Mouse (Mus musculus) hindbrain, embryonic 13.5 days (tissue): Measurements from ENCODE around the gene Cyth2. TPM values are rescaled to one million over a fixed set of nuclear protein-coding genes. Genes with fewer than 3 reads are reported as not detected.

ENCODE experiments used
- ATAC-seq: fragments of 200-750 bp; cut with Nextera tagmentation; 2 replicates; pipeline ENCODE4 v1.8.0; 2017; ENCODE audit warnings: moderate TSS enrichment; ENCODE audit not compliant: low FRiP score
- H3K27ac ChIP-seq: fragments of 300-500 bp; sonication (generic); 2 replicates; pipeline ENCODE4 v1.5.1; 2015; ENCODE audit warnings: inconsistent platforms, mild to moderate bottlenecking, moderate library complexity
- H3K27me3 ChIP-seq: fragments of 300-500 bp; sonication (generic); 2 replicates; pipeline ENCODE4 v1.6.1; 2015; ENCODE audit warnings: mild to moderate bottlenecking, inconsistent platforms
- H3K36me3 ChIP-seq: fragments of 300-500 bp; sonication (generic); 2 replicates; pipeline ENCODE4 v1.6.1; 2015; ENCODE audit warnings: mild to moderate bottlenecking, inconsistent platforms
- H3K4me1 ChIP-seq: fragments of 300-500 bp; sonication (generic); replicated peaks from 2 replicates; pipeline ENCODE4 v1.6.1; 2015; ENCODE audit warnings: inconsistent platforms
- H3K4me2 ChIP-seq: fragments of 300-500 bp; sonication (generic); 2 replicates; pipeline ENCODE4 v1.6.1; 2015; ENCODE audit warnings: inconsistent platforms, mild to moderate bottlenecking, moderate library complexity
- H3K4me3 ChIP-seq: fragments of 300-500 bp; sonication (generic); 2 replicates; pipeline ENCODE4 v1.5.1; 2015; ENCODE audit warnings: mild to moderate bottlenecking, inconsistent platforms
- H3K9ac ChIP-seq: fragments of 300-500 bp; sonication (generic); 2 replicates; pipeline ENCODE4 v1.6.1; 2015; ENCODE audit warnings: mild to moderate bottlenecking, inconsistent platforms
- H3K9me3 ChIP-seq: fragments of 300-500 bp; sonication (generic); 2 replicates; pipeline ENCODE4 v1.6.1; 2016; ENCODE audit warnings: inconsistent platforms
- WGBS: fragments of 180-500 bp; shearing (Covaris S2); methylation state at CpG from one replicate; pipeline ENCODE4 v1.1.7; 2015; 5-methylcytosine and 5-hydroxymethylcytosine counted together
- polyA plus RNA-seq: library from polyadenylated mRNA; unstranded; fragments of >200 nt; fragmentation: Nextera tagmentation; extraction: Ambion mirVana; gene quantifications from 2 replicates; pipeline ENCODE4 v1.2.1, GENCODE M21; 2015

Gene Cyth2
- polyA plus RNA-seq, 1 experiment from 2014 or later: 333 TPM

DNA sequence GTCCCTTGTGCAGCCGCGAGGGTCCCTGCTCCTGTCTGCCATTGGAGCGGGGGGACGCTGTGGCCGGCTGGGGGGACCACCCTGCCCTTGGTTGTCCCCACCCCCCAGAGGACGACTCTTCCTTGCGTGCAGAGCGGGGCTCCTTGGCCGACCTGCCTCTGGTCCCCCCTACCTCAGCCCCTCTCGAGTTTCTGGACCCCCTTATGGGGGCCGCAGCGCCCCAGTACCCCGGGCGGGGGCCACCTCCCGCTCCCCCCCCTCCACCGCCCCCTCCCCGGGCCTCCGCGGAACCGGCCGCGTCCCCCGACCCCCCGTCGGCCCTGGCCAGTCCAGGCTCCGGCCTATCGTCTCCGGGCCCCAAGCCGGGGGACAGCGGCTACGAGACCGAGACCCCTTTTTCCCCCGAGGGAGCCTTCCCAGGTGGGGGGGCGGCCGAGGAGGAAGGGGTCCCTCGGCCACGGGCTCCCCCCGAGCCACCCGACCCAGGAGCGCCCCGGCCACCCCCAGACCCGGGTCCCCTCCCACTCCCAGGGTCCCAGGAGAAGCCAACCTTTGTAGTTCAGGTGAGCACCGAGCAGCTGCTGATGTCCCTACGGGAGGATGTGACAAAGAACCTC lies 20.3 kb downstream of the Cyth2 start:
- H3K4me2 ChIP-seq: no peak overlapping the region
- 86% methylated on average over 40 of the region's 44 CpGs for WGBS
- ATAC-seq: no peak
- H3K4me3 ChIP-seq: no peak overlapping the region
- H3K9me3 ChIP-seq: no peaks in the 10 kb centered on the region
- H3K9ac ChIP-seq: 0 out of 2 replicates have a peak overlapping the region, but pooled peaks have one; percentile 5
- peaks cover 94% of the 10 kb centered on the region for H3K36me3 ChIP-seq
- H3K27me3 ChIP-seq: peaks cover 63% of the 10 kb centered on the region
- H3K4me1 ChIP-seq: peaks cover 23% of the 10 kb centered on the region
- H3K27ac ChIP-seq: no peak overlapping the region

DNA sequence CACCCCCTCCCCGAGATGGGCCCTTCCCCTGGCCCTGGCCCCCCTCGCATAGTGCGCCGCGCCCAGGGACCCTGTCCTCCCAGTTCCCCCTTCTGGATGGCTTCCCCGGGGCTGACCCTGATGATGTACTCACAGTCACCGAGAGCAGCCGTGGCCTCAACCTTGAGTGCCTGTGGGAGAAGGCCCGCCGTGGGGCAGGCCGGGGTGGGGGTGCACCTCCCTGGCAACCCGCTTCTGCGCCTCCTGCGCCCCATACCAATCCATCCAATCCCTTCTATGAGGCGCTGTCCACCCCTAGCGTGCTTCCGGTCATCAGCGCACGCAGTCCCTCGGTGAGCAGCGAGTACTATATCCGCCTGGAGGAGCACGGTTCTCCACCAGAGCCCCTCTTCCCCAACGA lies 21.1 kb downstream of the Cyth2 start:
- Histone ChIP-seq H3K4me1 (peaks cover 18% of the 10 kb centered on the region), H3K4me3 (no peak overlapping the region), H3K27ac (no peak overlapping the region), H3K4me2 (no peak overlapping the region), H3K27me3 (peaks cover 57% of the 10 kb centered on the region), H3K9ac (no peak overlapping the region), H3K9me3 (no peaks in the 10 kb centered on the region), H3K36me3 (peaks cover 94% of the 10 kb centered on the region)
- 86% methylated on average over 24 of the region's 24 CpGs for WGBS
- ATAC-seq: no peak

DNA sequence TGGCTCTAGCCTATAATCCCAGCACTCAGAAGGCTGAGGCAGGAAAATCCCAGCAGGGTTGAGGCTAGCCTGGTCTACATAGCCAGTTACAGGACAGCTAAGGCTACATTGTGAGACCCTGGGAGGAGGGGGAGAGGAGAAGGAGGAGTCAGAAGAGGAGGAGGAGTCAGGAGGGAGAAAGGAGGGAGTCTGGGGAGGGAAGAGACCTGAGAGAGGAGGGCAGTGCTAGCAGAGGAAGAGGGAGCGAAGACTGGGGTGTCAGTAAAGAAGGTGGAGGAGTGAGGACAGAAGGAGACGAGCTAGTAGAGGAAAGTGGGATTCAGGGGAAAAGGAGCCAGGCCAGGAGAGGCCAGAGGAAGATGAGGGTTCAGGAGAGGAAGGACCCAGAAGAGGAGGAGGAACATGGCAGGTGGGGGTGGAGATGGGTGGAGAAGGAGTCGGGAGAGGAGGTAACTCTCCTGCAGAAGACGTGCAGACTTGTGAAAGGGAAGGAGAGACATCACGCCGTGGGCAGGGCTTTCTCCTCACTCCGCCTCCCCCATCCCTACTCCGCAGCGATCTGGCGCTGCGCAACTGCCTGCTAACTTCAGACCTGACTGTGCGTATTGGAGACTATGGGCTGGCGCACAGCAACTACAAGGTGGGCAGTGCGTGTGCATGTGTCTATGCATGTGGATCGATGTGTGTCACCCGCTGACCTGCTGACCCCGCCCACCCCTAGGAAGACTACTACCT lies 22.5 kb downstream of the Cyth2 start:
- no peak overlapping the region for H3K27ac ChIP-seq
- peaks cover 18% of the 10 kb centered on the region for H3K4me1 ChIP-seq
- H3K4me2 ChIP-seq: no peak overlapping the region
- ATAC-seq: no peak
- H3K27me3 ChIP-seq: peaks cover 44% of the 10 kb centered on the region
- H3K4me3 ChIP-seq: no peak overlapping the region
- 79% methylated on average over 17 of the region's 17 CpGs for WGBS
- peaks cover 99% of the 10 kb centered on the region for H3K36me3 ChIP-seq
- no peaks in the 10 kb centered on the region for H3K9me3 ChIP-seq
- no peak overlapping the region for H3K9ac ChIP-seq

DNA sequence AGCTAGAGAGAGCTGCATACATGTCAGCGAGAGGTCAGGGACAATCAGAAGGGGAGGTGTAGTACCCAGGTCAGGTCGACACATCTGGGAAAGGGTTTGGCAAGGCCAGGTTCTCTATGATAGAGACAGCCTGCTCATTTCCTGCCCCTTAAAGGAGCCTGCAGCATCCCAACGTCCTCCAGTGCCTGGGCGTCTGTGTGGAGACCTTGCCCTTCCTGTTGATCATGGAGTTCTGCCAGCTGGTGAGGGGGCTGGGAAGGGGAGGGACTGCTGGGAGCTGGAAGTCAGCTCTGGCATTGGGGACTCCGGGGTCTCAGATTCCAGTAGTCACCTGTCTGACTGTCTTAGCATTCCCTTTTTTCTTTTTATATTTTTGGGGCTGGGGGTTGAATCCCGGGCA lies 23.7 kb downstream of the Cyth2 start:
- peaks cover 26% of the 10 kb centered on the region for H3K4me1 ChIP-seq
- 79% methylated on average over 6 of the region's 6 CpGs for WGBS
- peaks cover 87% of the 10 kb centered on the region for H3K36me3 ChIP-seq
- no peak overlapping the region for H3K9ac ChIP-seq
- no peaks in the 10 kb centered on the region for H3K9me3 ChIP-seq
- H3K27me3 ChIP-seq: peaks cover 31% of the 10 kb centered on the region
- H3K27ac ChIP-seq: no peak overlapping the region
- no peak overlapping the region for H3K4me2 ChIP-seq
- H3K4me3 ChIP-seq: no peak overlapping the region
- ATAC-seq: no peak

DNA sequence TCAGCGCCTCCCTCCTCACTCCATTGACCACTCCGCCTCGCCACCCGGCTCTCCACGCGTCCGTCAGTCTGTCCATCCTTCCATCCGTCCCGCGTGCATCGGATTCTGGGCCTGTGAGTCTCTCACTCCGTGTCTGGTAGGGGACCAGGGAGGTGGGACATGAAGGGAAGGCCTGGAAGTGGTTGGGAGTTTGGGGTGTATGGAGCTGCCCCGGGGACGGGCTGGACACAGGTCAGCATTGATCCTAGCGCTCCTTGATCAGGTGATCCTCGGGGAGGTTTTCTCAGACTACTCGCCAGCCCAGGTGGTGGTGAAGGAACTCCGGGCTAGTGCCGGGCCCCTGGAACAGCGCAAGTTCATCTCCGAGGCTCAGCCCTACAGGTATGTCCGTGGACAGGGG lies 26.7 kb downstream of the Cyth2 start:
- peaks cover 56% of the 10 kb centered on the region for H3K36me3 ChIP-seq
- H3K4me1 ChIP-seq: peaks cover 42% of the 10 kb centered on the region
- H3K27me3 ChIP-seq: peaks cover 6% of the 10 kb centered on the region
- peak overlapping the region; percentile 94 for H3K4me2 ChIP-seq
- 87% methylated on average over 22 of the region's 22 CpGs for WGBS
- H3K9me3 ChIP-seq: no peaks in the 10 kb centered on the region
- ATAC-seq: no peak
- peak overlapping the region; percentile 91 for H3K4me3 ChIP-seq
- no peak overlapping the region for H3K27ac ChIP-seq
- H3K9ac ChIP-seq: no peak overlapping the region

DNA sequence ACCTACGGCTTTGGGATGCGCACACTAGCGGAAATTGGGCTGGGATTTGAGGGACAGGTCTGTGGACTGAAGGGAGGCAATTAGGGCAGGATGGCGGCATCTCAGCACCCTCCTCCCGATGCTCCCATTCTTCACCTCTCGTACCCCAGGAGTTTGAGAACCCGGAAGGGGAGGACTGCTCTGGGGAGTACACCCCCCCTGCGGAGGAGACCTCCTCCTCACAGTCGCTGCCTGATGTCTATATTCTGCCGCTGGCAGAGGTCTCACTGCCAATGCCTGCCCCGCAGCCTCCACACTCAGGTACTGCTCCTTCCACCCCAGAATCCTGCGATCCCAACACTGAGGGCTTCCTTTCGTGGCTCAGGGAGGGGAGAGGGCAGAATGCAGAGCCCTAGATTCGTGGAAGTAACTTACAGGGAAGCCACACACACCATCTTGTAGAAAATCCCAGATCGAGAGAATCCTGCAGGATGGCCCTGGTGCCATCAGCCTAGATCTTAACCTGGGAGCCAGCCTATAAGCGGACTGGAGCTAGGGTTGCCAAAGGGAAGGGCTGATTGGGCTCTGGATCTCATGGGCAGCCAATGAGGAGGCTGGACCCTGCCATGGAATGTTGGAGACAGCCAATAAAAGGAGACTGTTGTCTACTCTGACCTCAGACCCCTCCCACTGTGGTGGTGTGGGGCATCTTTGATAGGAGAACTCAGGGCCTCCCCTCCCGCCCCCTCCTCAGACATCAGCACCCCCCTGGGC lies 27.5 kb downstream of the Cyth2 start:
- peaks cover 7% of the 10 kb centered on the region; the same call in 1 of the 2 replicates for H3K27me3 ChIP-seq
- H3K9me3 ChIP-seq: no peaks in the 10 kb centered on the region
- H3K4me1 ChIP-seq: peaks cover 42% of the 10 kb centered on the region
- peak overlapping the region; percentile 98 for H3K9ac ChIP-seq
- peaks cover 48% of the 10 kb centered on the region for H3K36me3 ChIP-seq
- WGBS: 8% methylated on average over 17 of the region's 17 CpGs
- peak overlapping the region; percentile 94 for H3K4me2 ChIP-seq
- ATAC-seq: 0 out of 2 replicates have a peak, but pooled peaks have one; percentile 14
- peak overlapping the region; percentile 99 for H3K27ac ChIP-seq
- H3K4me3 ChIP-seq: peak overlapping the region; percentile 91

DNA sequence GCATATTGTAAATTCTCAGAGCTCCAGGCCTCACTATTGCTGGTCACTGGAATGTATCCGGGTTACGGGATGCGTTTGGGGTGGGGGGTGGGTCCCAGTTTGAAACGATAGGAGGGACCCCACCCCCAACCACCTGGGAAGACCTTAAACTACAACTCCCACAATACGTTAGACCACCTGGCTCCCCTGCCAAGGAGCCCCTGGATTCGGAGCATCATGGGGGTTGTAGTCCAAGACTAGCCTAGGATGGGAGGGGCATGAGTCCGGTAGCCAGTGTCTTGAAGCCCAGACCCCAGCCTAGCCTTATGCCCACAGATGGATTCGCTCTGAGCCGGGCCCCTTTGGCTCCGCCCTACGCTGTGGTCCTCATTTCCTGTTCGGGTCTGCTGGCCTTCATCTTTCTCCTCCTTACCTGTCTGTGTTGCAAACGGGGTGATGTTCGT lies 28.2 kb downstream of the Cyth2 start:
- peak overlapping the region; percentile 91 for H3K4me3 ChIP-seq
- H3K9me3 ChIP-seq: no peaks in the 10 kb centered on the region
- peak overlapping the region; percentile 98 for H3K9ac ChIP-seq
- peaks cover 42% of the 10 kb centered on the region for H3K36me3 ChIP-seq
- H3K4me2 ChIP-seq: peak overlapping the region; percentile 94
- WGBS: 0% methylated on average over 14 of the region's 14 CpGs
- peak overlapping the region; percentile 99 for H3K27ac ChIP-seq
- H3K4me1 ChIP-seq: peaks cover 42% of the 10 kb centered on the region
- peak; percentile 30 for ATAC-seq
- H3K27me3 ChIP-seq: peaks cover 7% of the 10 kb centered on the region; the same call in 1 of the 2 replicates

DNA sequence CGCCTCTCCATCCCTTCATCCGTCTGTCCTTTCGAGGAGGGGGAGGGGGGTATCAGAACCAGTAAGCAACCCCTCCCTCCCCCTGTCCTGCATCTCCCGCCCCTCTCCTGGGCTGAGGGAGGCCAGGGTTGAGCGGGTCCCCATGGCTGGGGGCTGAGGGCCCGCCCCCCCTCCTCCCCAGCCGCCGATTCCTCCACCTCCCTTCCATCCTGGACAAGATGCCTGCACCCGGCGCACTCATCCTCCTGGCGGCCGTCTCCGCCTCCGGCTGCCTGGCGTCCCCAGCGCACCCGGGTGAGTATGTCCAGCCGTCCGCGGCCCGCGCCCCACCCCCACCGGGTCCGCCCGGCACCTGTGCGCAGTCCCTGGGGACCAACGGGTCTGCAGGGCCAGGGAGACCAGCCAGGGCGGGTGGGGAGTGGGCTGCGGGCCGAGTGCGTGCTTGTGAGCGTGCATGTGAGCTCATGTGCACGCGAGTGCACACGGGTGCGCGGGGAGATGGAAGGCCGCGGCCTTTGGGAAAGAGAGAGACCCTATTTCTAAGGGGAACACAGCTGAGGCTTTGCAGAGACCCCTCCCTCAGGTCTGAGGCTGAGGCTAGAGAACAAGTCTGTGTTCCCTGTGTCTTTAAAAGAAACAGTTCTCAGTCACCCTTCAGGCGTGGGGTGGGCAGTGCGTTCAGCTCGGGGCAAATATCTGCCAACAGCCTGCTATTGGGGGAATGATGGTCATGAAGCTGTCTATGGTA lies 28.8 kb downstream of the Cyth2 start:
- Histone ChIP-seq H3K27ac (peak overlapping the region; percentile 99), H3K9ac (peak overlapping the region; percentile 98), H3K27me3 (peaks cover 7% of the 10 kb centered on the region; the same call in 1 of the 2 replicates), H3K36me3 (peaks cover 36% of the 10 kb centered on the region), H3K4me3 (peak overlapping the region; percentile 91), H3K4me2 (peak overlapping the region; percentile 94), H3K4me1 (peaks cover 42% of the 10 kb centered on the region), H3K9me3 (no peaks in the 10 kb centered on the region)
- WGBS: 0% methylated on average over 29 of the region's 42 CpGs
- ATAC-seq: peak; percentile 0

DNA sequence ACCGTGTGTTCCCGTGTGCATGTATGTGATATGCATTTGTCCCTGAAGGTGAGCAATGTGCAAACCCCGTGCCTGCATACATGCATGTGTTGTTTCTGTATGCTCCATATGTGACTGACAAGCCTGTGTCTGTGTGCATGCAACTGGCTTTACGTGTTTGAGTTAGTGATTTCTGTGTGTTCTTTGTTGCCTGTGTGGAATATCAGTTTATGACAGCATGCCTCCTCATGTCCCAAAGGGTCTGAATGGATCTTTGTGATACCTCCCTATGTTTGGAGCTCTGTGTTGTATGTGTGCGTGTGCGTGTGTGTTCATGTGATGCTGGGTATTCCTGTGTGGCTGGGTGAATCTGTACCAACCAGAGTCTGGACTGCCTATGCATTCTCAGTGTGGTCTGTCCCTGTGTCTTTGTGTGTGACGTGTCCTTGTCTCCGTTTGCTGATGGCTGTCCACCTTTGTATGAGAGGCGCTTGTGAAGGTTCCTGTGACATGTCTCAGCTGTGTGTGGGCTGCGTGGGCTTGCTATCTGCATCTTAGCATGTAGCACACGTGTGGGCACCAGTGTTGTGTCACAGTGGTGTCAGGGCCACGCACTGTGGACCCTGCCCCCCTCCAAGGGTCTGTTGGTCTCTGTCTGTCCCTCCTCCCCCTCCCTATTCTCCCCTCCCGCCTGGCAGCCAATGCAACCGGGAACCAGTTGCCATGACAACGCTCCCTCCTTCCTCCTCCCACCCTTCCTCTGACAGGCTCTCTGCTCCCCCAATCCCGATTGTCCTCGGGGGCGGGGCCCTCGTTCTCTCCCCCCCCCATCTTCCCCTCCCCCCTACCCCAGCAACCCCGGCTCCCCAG lies 29.6 kb downstream of the Cyth2 start, which contains the start of gene Sult2b1:
Gene Sult2b1 (minus strand): TSS at position 146 of the 849 bp plus-strand sequence.
- peaks cover 42% of the 10 kb centered on the region for H3K4me1 ChIP-seq

DNA sequence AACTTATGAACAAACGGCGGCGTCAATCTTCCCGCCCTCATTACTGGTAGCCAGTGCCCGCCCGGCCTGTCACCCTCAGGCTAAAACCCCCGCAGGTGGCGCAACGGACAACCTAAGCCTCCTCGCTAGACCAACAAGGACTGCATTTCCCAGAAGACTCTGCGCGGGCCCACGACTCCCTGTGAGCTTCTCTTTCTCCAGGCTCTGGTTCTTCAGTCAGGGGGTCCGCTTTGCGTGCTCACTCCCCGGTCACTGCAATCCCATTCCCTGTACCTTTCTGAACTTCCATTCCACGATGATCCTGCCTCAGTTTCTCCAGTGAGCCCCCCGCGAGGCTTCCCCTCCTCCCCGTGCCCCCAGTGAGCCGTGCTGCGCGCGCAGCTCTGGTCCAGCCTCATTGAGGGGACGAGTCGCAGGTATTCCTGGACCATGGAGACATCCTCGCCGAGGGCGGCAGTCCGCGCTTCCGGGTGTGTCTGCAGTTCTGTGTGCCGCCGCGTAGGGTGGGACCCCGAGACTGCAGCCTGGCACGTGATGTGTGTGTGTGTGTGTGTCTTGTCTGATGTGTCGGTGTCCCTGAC lies 30.8 kb downstream of the Cyth2 start, which contains the start of gene Lmtk3:
Gene Lmtk3 (plus strand): TSS at position 228 of the 581 bp plus-strand sequence.
- Histone ChIP-seq H3K36me3 (peaks cover 16% of the 10 kb centered on the region), H3K4me3 (peak within 1 kb of the TSS; percentile 91), H3K4me2 (peak within 1 kb of the TSS; percentile 94), H3K27me3 (peaks cover 16% of the 10 kb centered on the region; the same call in 1 of the 2 replicates), H3K4me1 (peaks cover 50% of the 10 kb centered on the region), H3K27ac (peak within 1 kb of the TSS; percentile 99), H3K9me3 (no peaks in the 10 kb centered on the region), H3K9ac (peak within 1 kb of the TSS; percentile 85)
- peak; percentile 57 for ATAC-seq
- under 1% methylated on average over 38 of the region's 38 CpGs for WGBS

More for the DNA sequence above, 29.6 kb downstream of the Cyth2 start, which contains the start of gene Sult2b1:
- peak within 1 kb of the TSS; percentile 98 for H3K9ac ChIP-seq
- H3K27me3 ChIP-seq: peaks cover 9% of the 10 kb centered on the region; the same call in 1 of the 2 replicates
- H3K4me3 ChIP-seq: peak within 1 kb of the TSS; percentile 91
- peak within 1 kb of the TSS; percentile 99 for H3K27ac ChIP-seq
- H3K36me3 ChIP-seq: peaks cover 28% of the 10 kb centered on the region
- WGBS: 14% methylated on average over 19 of the region's 20 CpGs
- H3K4me2 ChIP-seq: peak within 1 kb of the TSS; percentile 94
- no peaks in the 10 kb centered on the region for H3K9me3 ChIP-seq
- peak; percentile 73 for ATAC-seq
